Mouse (Mus musculus) forebrain, embryonic 10.5 days (tissue): ENCODE measurements around the gene Lrp2. TPM values are rescaled to one million over a fixed set of nuclear protein-coding genes. Genes with fewer than 3 reads are reported as not detected.

Source experiments
- DNase-seq: peaks from one replicate; pipeline ENCODE4 v3.0.0-alpha.2; 2017; ENCODE audit warnings: low spot score; ENCODE audit errors: extremely low spot score
- H3K27ac ChIP-seq: fragments of 300-500 bp; sonication (generic); 2 replicates; pipeline ENCODE4 v1.5.1; 2016; ENCODE audit warnings: mild to moderate bottlenecking
- H3K27me3 ChIP-seq: fragments of 300-500 bp; sonication (generic); 2 replicates; pipeline ENCODE4 v1.6.1; 2016; ENCODE audit warnings: mild to moderate bottlenecking; ENCODE audit not compliant: poor library complexity, severe bottlenecking
- H3K36me3 ChIP-seq: fragments of 300-500 bp; sonication (generic); replicated peaks from 2 replicates; pipeline ENCODE4 v1.6.1; 2016; ENCODE audit warnings: mild to moderate bottlenecking, moderate library complexity
- H3K4me1 ChIP-seq: fragments of 300-500 bp; sonication (generic); 2 replicates; pipeline ENCODE4 v1.6.1; 2016
- H3K4me3 ChIP-seq: fragments of 300-500 bp; sonication (generic); 2 replicates; pipeline ENCODE4 v1.5.1; 2016; ENCODE audit warnings: mild to moderate bottlenecking, moderate library complexity
- H3K9me3 ChIP-seq: fragments of 300-500 bp; sonication (generic); 2 replicates; pipeline ENCODE4 v1.6.1; 2016; ENCODE audit warnings: mild to moderate bottlenecking, moderate library complexity
- WGBS: fragments of 180-500 bp; shearing (Covaris S2); methylation state at CpG from one replicate; pipeline ENCODE4 v1.1.7; 2016; 5-methylcytosine and 5-hydroxymethylcytosine counted together
- polyA plus RNA-seq: library from polyadenylated mRNA; unstranded; fragments of >200 nt; fragmentation: Nextera tagmentation; extraction: Ambion mirVana; gene quantifications from 2 replicates; pipeline ENCODE4 v1.2.1, GENCODE M21; 2016

Lrp2 gene
- polyA plus RNA-seq, 1 experiment from 2014 or later = 3.3 TPM

- Histone ChIP-seq H3K27ac (no peak within 1 kb of the TSS), H3K9me3 (no peaks in the 10 kb centered on the region), H3K36me3 (no peaks in the 10 kb centered on the region), H3K4me3 (no peak within 1 kb of the TSS), H3K4me1 (0 out of 2 replicates have a peak, but pooled peaks cover 11% of the 10 kb centered on the region), H3K27me3 (no peaks in the 10 kb centered on the region)
- 85% methylated on average over 13 of the region's 13 CpGs for WGBS
- DNase-seq = no peak
Observed at GRCm38 (mm10) chr2:69380281-69380680, 205.6 kb downstream of the Lrp2 start, which contains the start of gene Dhrs9. Dhrs9 (plus strand) TSS chr2:69380445.

- H3K36me3 ChIP-seq = no peaks in the 10 kb centered on the region
- H3K9me3 ChIP-seq = no peaks in the 10 kb centered on the region
- 76% methylated on average over 1 of the region's 1 CpGs for WGBS
- H3K4me3 ChIP-seq = no peak overlapping the region
- 0 out of 2 replicates have a peak, but pooled peaks cover 11% of the 10 kb centered on the region for H3K4me1 ChIP-seq
- DNase-seq = no peak
- no peak overlapping the region for H3K27ac ChIP-seq
- no peaks in the 10 kb centered on the region for H3K27me3 ChIP-seq
Observed at GRCm38 (mm10) chr2:69379801-69380200, 206.1 kb downstream of the Lrp2 start.

GRCm38 (mm10) chr2:69376780-69377179 is 209.1 kb downstream of the Lrp2 start:
- Histone ChIP-seq H3K9me3 (no peaks in the 10 kb centered on the region), H3K36me3 (no peaks in the 10 kb centered on the region), H3K4me3 (no peak overlapping the region), H3K27ac (no peak overlapping the region), H3K27me3 (no peaks in the 10 kb centered on the region), H3K4me1 (0 out of 2 replicates have a peak, but pooled peaks cover 11% of the 10 kb centered on the region)
- DNase-seq = no peak
- WGBS = 89% methylated on average over 2 of the region's 2 CpGs

Other genes starting within 250 kb of the Lrp2 start
- not detected in 2 replicates for gene Abcb11, start 243.4 kb downstream of the Lrp2 start, polyA plus RNA-seq
- gene Dhrs9, start 205.6 kb downstream of the Lrp2 start, polyA plus RNA-seq = not detected in 2 replicates
- gene Bbs5, start 61.1 kb upstream of the Lrp2 start, polyA plus RNA-seq = 14.5 and 15.6 TPM in 2 replicates
- gene Klhl41, start 84.1 kb upstream of the Lrp2 start, polyA plus RNA-seq = 0.11 and 0.21 TPM in 2 replicates
- 18.6 and 19.1 TPM in 2 replicates for gene Fastkd1, start 127.5 kb upstream of the Lrp2 start, polyA plus RNA-seq
- 155 and 168 TPM in 2 replicates for gene Ppig, start 136.5 kb upstream of the Lrp2 start, polyA plus RNA-seq
- gene Ccdc173, start 203.5 kb upstream of the Lrp2 start, polyA plus RNA-seq = 2.9 and 4.1 TPM in 2 replicates
- gene Phospho2, start 203.6 kb upstream of the Lrp2 start, polyA plus RNA-seq = 29.3 and 30.3 TPM in 2 replicates
- gene Klhl23, start 235.9 kb upstream of the Lrp2 start, polyA plus RNA-seq = 27.3 and 28.7 TPM in 2 replicates